In genomic region chr11:6380916-6381315, GRCm38 (mm10) we compare ENCODE assay signal across 18 mouse cellular contexts. TPM values are rescaled to one million over a fixed set of nuclear protein-coding genes. Genes with fewer than 3 reads are reported as not detected.
DNase-seq lines count a peak whose midpoint lies in the region; ATAC-seq and TF ChIP-seq lines count a peak whose summit lies in the region.
"Had no signal": no experiment of that assay in that cellular context is flagged by ENCODE, and none has a peak within 500 bp of the region (broad histone marks: within the 10 kb centered on the region; RNA-seq: fewer than 3 reads in every experiment).

No protein-coding gene starts in this region.

- H3K4me1 ChIP-seq in hindbrain, postnatal 0 days (ENCODE audit: insufficient read depth, low read length), result no peaks in the 10 kb centered on the region
- H3K4me1 ChIP-seq: embryonic facial prominence, embryonic 12.5 days; forebrain, embryonic 15.5 days; heart, embryonic 12.5 days; hindbrain, embryonic 10.5 days had no signal

- POLR2A ChIA-PET in Patski (lab: Charles Lee), result no interaction called here

- CTCF ChIA-PET in Patski (lab: Charles Lee), result interaction anchor here (1.0 to 1.7 kb wide), 2 partner anchors 11 to 22 kb away, joined by 4 to 6 read pairs; no protein-coding TSS in a partner anchor

- H3K27ac ChIP-seq in hindbrain, postnatal 0 days, result no peak overlapping the region
- H3K27ac ChIP-seq: embryonic facial prominence, embryonic 12.5 days; forebrain, embryonic 15.5 days; hindbrain, embryonic 10.5 days; hindbrain, embryonic 14.5 days had no signal

- WGBS in hindbrain, postnatal 0 days, result 89% methylated on average over 6 of the region's 6 CpGs

- H3K4me3 ChIP-seq in hindbrain, postnatal 0 days (ENCODE audit: low read length), result no peak overlapping the region
- H3K4me3 ChIP-seq: embryonic facial prominence, embryonic 12.5 days; forebrain, embryonic 15.5 days; heart, embryonic 12.5 days; hindbrain, embryonic 10.5 days had no signal

- ATAC-seq in Patski, result peak; percentile 87
- no peak for ATAC-seq in hindbrain, postnatal 0 days
- no peak for ATAC-seq in CD4-positive, CD25-positive, alpha-beta regulatory T cell, adult 4 months
- ATAC-seq: forebrain, embryonic 15.5 days; intestine, embryonic 16.5 days had no signal

- in situ Hi-C loops in Patski (cut with MboI; ENCODE audit: low pct_unique_long_range_greater_than_20kb), result no loop called here

- H3K9me3 ChIP-seq in hindbrain, postnatal 0 days (ENCODE audit: low read length), result no peaks in the 10 kb centered on the region
- H3K9me3 ChIP-seq: embryonic facial prominence, embryonic 12.5 days; forebrain, embryonic 15.5 days; heart, embryonic 12.5 days; hindbrain, embryonic 10.5 days had no signal

- H3K27me3 ChIP-seq in Patski, result no peaks in the 10 kb centered on the region
- H3K27me3 ChIP-seq in hindbrain, postnatal 0 days (ENCODE audit: insufficient read depth, low read length), result no peaks in the 10 kb centered on the region
- H3K27me3 ChIP-seq: CH12.LX; embryonic facial prominence, embryonic 12.5 days; forebrain, embryonic 15.5 days; heart, embryonic 12.5 days had no signal

- peak; percentile 48 for DNase-seq in adrenal gland, postnatal 14 days
- DNase-seq in adrenal gland, postnatal 4 days (ENCODE audit: low spot score in 2 of 2), result no peak
- peak; percentile 69 for DNase-seq in 3T3-L1 (ENCODE audit: low read depth, low spot score)
- DNase-seq in Patski (ENCODE audit: low read depth, low spot score), result no peak
- DNase-seq in hindbrain, postnatal 0 days (ENCODE audit: low spot score), result no peak
- DNase-seq: cerebellum, adult 11-12 months; cerebellum, adult 9-10 months; cerebellum, postnatal 25 days; gastrocnemius, postnatal 14 days; kidney, adult 2 months had no signal

- no peak for TF ChIP-seq CTCF in Patski (IDR thresholded peaks at IDR 0.05)
- no peak for TF ChIP-seq CTCF in hindbrain, postnatal 0 days (IDR thresholded peaks at IDR 0.05; ENCODE audit: low read depth)

- no peaks in the 10 kb centered on the region for H3K36me3 ChIP-seq in hindbrain, postnatal 0 days (ENCODE audit: insufficient read depth, low read length)
- H3K36me3 ChIP-seq: embryonic facial prominence, embryonic 12.5 days; forebrain, embryonic 15.5 days; heart, embryonic 12.5 days; hindbrain, embryonic 10.5 days had no signal

- H3K9ac ChIP-seq in hindbrain, postnatal 0 days (replicated peaks; ENCODE audit: low read length), result no peak overlapping the region
- H3K9ac ChIP-seq: embryonic facial prominence, embryonic 12.5 days; forebrain, embryonic 15.5 days; heart, embryonic 12.5 days; hindbrain, embryonic 14.5 days had no signal

- no peak overlapping the region for H3K4me2 ChIP-seq in hindbrain, postnatal 0 days (ENCODE audit: low read depth, low read length)
- H3K4me2 ChIP-seq: embryonic facial prominence, embryonic 12.5 days; forebrain, embryonic 15.5 days; heart, embryonic 12.5 days; hindbrain, embryonic 14.5 days had no signal

RNA-seq across cellular contexts. Expression of gene Zmiz2, which starts 8.0 kb away (rescaled TPM):
- total RNA-seq in adrenal gland, postnatal 14 days (2021), result 44.7 and 51.3 TPM in 2 replicates
- 10 to 100 TPM; 62.4 to 67.1 TPM for total RNA-seq in adrenal gland, postnatal 4 days (2021)
- 46.9 TPM for polyA plus RNA-seq in Patski (2021)
- 136 and 149 TPM in 2 replicates for total RNA-seq in hindbrain, postnatal 0 days (2014; rRNA removed)
- 27.0 and 29.0 TPM in 2 replicates for polyA plus RNA-seq in hindbrain, postnatal 0 days (2015; fragmentation: Nextera tagmentation; extraction: Ambion mirVana)
- polyA plus RNA-seq in CD4-positive, CD25-positive, alpha-beta regulatory T cell, adult 4 months (2017; shearing (Covaris generic)), result 10 to 100 TPM; 46.5 to 67.2 TPM

RNA-seq across cellular contexts. Expression of gene Ppia, which starts 34.3 kb away (rescaled TPM):
- 1,829 and 1,894 TPM in 2 replicates for total RNA-seq in adrenal gland, postnatal 14 days (2021)
- total RNA-seq in adrenal gland, postnatal 4 days (2021), result 1,000 to 10,000 TPM; 1,693 to 1,728 TPM
- 3,491 TPM for polyA plus RNA-seq in Patski (2021)
- 2,267 and 2,460 TPM in 2 replicates for total RNA-seq in hindbrain, postnatal 0 days (2014; rRNA removed)
- polyA plus RNA-seq in hindbrain, postnatal 0 days (2015; fragmentation: Nextera tagmentation; extraction: Ambion mirVana), result 5,475 and 5,597 TPM in 2 replicates
- 1,000 to 10,000 TPM; 2,528 to 2,595 TPM for polyA plus RNA-seq in CD4-positive, CD25-positive, alpha-beta regulatory T cell, adult 4 months (2017; shearing (Covaris generic))

Comparison
In these comparisons a context has a peak if more than half of its experiments do, and no peak if none do; other contexts are left out.
1. DNase-seq: peak in adrenal gland, postnatal 14 days (single experiment) and 3T3-L1 (single experiment); none in adrenal gland, postnatal 4 days (0 of 2), Patski (single experiment) and hindbrain, postnatal 0 days (single experiment).